Mouse (Mus musculus): ENCODE results near the gene Pdrg1. TPM values are rescaled to one million over a fixed set of nuclear protein-coding genes. Genes with fewer than 3 reads are reported as not detected.

The Pdrg1 gene
- polyA plus RNA-seq, 1 experiment from 2014 or later, result 234 TPM

- no peak overlapping the region for H3K4me2 ChIP-seq
- H3K4me3 ChIP-seq, result no peak overlapping the region
- no peaks in the 10 kb centered on the region for H3K4me1 ChIP-seq (replicated peaks)
- no peak overlapping the region for H3K27ac ChIP-seq (replicated peaks)
- 0 out of 2 replicates have a peak, but pooled peaks cover 9% of the 10 kb centered on the region for H3K36me3 ChIP-seq
- no peaks in the 10 kb centered on the region for H3K9me3 ChIP-seq
- ATAC-seq (ENCODE audit: low FRiP score, low read depth), result no peak
- H3K27me3 ChIP-seq, result no peaks in the 10 kb centered on the region
- WGBS, result 83% methylated on average over 15 of the region's 15 CpGs
- H3K9ac ChIP-seq, result no peak overlapping the region
These were observed 12.6 kb downstream of the Pdrg1 start for GRCm38 (mm10) chr2:153002492-153003248.

- Histone ChIP-seq H3K4me3 (no peak overlapping the region), H3K4me2 (no peak overlapping the region), H3K27me3 (no peaks in the 10 kb centered on the region), H3K9ac (no peak overlapping the region), H3K4me1 (replicated peaks) (no peaks in the 10 kb centered on the region), H3K36me3 (no peaks in the 10 kb centered on the region), H3K27ac (replicated peaks) (no peak overlapping the region), H3K9me3 (no peaks in the 10 kb centered on the region)
- ATAC-seq (ENCODE audit: low FRiP score, low read depth), result no peak
- 70% methylated on average over 4 of the region's 4 CpGs for WGBS
These were observed 18.2 kb downstream of the Pdrg1 start for GRCm38 (mm10) chr2:152997046-152997445.

- no peak for ATAC-seq (ENCODE audit: low FRiP score, low read depth)
- Histone ChIP-seq H3K9ac (no peak overlapping the region), H3K4me3 (no peak overlapping the region), H3K27me3 (no peaks in the 10 kb centered on the region), H3K4me2 (no peak overlapping the region), H3K27ac (replicated peaks) (no peak overlapping the region), H3K36me3 (no peaks in the 10 kb centered on the region), H3K4me1 (replicated peaks) (no peaks in the 10 kb centered on the region), H3K9me3 (no peaks in the 10 kb centered on the region)
- WGBS, result 92% methylated on average over 9 of the region's 9 CpGs
These were observed 23.7 kb downstream of the Pdrg1 start for GRCm38 (mm10) chr2:152991529-152991928.

- no peak overlapping the region for H3K4me2 ChIP-seq
- peak; percentile 62; the same call in 1 of the 2 replicates for ATAC-seq (ENCODE audit: low FRiP score, low read depth)
- H3K27ac ChIP-seq (replicated peaks), result no peak overlapping the region
- 13% methylated on average over 1 of the region's 1 CpGs for WGBS
- no peak overlapping the region for H3K4me3 ChIP-seq
- H3K4me1 ChIP-seq (replicated peaks), result peaks cover 5% of the 10 kb centered on the region; the same call in 1 of the 2 replicates
- no peaks in the 10 kb centered on the region for H3K9me3 ChIP-seq
- H3K9ac ChIP-seq, result no peak overlapping the region
- H3K36me3 ChIP-seq, result no peaks in the 10 kb centered on the region
- H3K27me3 ChIP-seq, result no peaks in the 10 kb centered on the region
These were observed 29.6 kb downstream of the Pdrg1 start for GRCm38 (mm10) chr2:152985582-152985981.

- Histone ChIP-seq H3K9me3 (no peaks in the 10 kb centered on the region), H3K36me3 (no peaks in the 10 kb centered on the region), H3K4me1 (replicated peaks) (no peaks in the 10 kb centered on the region), H3K4me2 (no peak overlapping the region), H3K4me3 (no peak overlapping the region), H3K27me3 (no peaks in the 10 kb centered on the region), H3K27ac (replicated peaks) (no peak overlapping the region), H3K9ac (no peak overlapping the region)
- no peak for ATAC-seq (ENCODE audit: low FRiP score, low read depth)
- 48% methylated on average over 3 of the region's 3 CpGs for WGBS
These were observed 38.2 kb downstream of the Pdrg1 start for GRCm38 (mm10) chr2:152976991-152977390.

GRCm38 (mm10) chr2:152965555-152965954, 49.7 kb downstream of the Pdrg1 start:
- H3K36me3 ChIP-seq, result no peaks in the 10 kb centered on the region
- 69% methylated on average over 4 of the region's 4 CpGs for WGBS
- no peak for ATAC-seq (ENCODE audit: low FRiP score, low read depth)

GRCm38 (mm10) chr2:152962091-152962793, 53.0 kb downstream of the Pdrg1 start, which contains the start of gene Ttll9:
TSS of gene Ttll9 (plus strand) at chr2:152962485.
- Histone ChIP-seq H3K27ac (replicated peaks) (no peak within 1 kb of the TSS), H3K27me3 (no peaks in the 10 kb centered on the region), H3K4me3 (peak within 1 kb of the TSS; percentile 42), H3K4me2 (peak within 1 kb of the TSS; percentile 75), H3K36me3 (no peaks in the 10 kb centered on the region), H3K4me1 (replicated peaks) (no peaks in the 10 kb centered on the region; the same call in 1 of the 2 replicates), H3K9ac (no peak within 1 kb of the TSS), H3K9me3 (no peaks in the 10 kb centered on the region)
- peak; percentile 96 for ATAC-seq (ENCODE audit: low FRiP score, low read depth)
- WGBS, result 3% methylated on average over 34 of the region's 34 CpGs

More at GRCm38 (mm10) chr2:152965555-152965954, 49.7 kb downstream of the Pdrg1 start:
- Histone ChIP-seq H3K9me3 (no peaks in the 10 kb centered on the region), H3K9ac (no peak overlapping the region), H3K4me3 (no peak overlapping the region), H3K27ac (replicated peaks) (no peak overlapping the region), H3K4me1 (replicated peaks) (no peaks in the 10 kb centered on the region; the same call in 1 of the 2 replicates), H3K4me2 (no peak overlapping the region), H3K27me3 (no peaks in the 10 kb centered on the region)

Other genes starting within 250 kb of the Pdrg1 start
- 145 and 155 TPM in 2 replicates for gene Bcl2l1, start 183.7 kb downstream of the Pdrg1 start, polyA plus RNA-seq (2015; fragmentation: Nextera tagmentation; extraction: Ambion mirVana)
- gene Tpx2, start 167.5 kb downstream of the Pdrg1 start, polyA plus RNA-seq (2015; fragmentation: Nextera tagmentation; extraction: Ambion mirVana), result 17.4 and 22.3 TPM in 2 replicates
- gene Mylk2, start 104.1 kb downstream of the Pdrg1 start, polyA plus RNA-seq (2015; fragmentation: Nextera tagmentation; extraction: Ambion mirVana), result 0.05 and 0.08 TPM in 2 replicates
- 4.6 and 4.9 TPM in 2 replicates for gene Foxs1, start 82.2 kb downstream of the Pdrg1 start, polyA plus RNA-seq (2015; fragmentation: Nextera tagmentation; extraction: Ambion mirVana)
- 10.3 and 13.5 TPM in 2 replicates for gene Dusp15, start 63.7 kb downstream of the Pdrg1 start, polyA plus RNA-seq (2015; fragmentation: Nextera tagmentation; extraction: Ambion mirVana)
- 8.3 and 8.7 TPM in 2 replicates for gene Ttll9, start 52.9 kb downstream of the Pdrg1 start, polyA plus RNA-seq (2015; fragmentation: Nextera tagmentation; extraction: Ambion mirVana)
- gene Xkr7, start 16.4 kb upstream of the Pdrg1 start, polyA plus RNA-seq (2015; fragmentation: Nextera tagmentation; extraction: Ambion mirVana), result 1.9 and 2.1 TPM in 2 replicates
- gene Ccm2l, start 50.5 kb upstream of the Pdrg1 start, polyA plus RNA-seq (2015; fragmentation: Nextera tagmentation; extraction: Ambion mirVana), result 2.0 and 2.1 TPM in 2 replicates
- 3.7 and 4.4 TPM in 2 replicates for gene Hck, start 93.0 kb upstream of the Pdrg1 start, polyA plus RNA-seq (2015; fragmentation: Nextera tagmentation; extraction: Ambion mirVana)
- gene Tm9sf4, start 145.9 kb upstream of the Pdrg1 start, polyA plus RNA-seq (2015; fragmentation: Nextera tagmentation; extraction: Ambion mirVana), result 77.8 and 85.6 TPM in 2 replicates
- 42.5 and 46.9 TPM in 2 replicates for gene Tspyl3, start 210.0 kb upstream of the Pdrg1 start, polyA plus RNA-seq (2015; fragmentation: Nextera tagmentation; extraction: Ambion mirVana)
- 5.8 and 6.2 TPM in 2 replicates for gene Plagl2, start 226.0 kb upstream of the Pdrg1 start, polyA plus RNA-seq (2015; fragmentation: Nextera tagmentation; extraction: Ambion mirVana)
- 5.5 and 5.6 TPM in 2 replicates for gene Pofut1, start 226.1 kb upstream of the Pdrg1 start, polyA plus RNA-seq (2015; fragmentation: Nextera tagmentation; extraction: Ambion mirVana)